Mouse (Mus musculus): ENCODE data around the gene Arhgef40.

DNA sequence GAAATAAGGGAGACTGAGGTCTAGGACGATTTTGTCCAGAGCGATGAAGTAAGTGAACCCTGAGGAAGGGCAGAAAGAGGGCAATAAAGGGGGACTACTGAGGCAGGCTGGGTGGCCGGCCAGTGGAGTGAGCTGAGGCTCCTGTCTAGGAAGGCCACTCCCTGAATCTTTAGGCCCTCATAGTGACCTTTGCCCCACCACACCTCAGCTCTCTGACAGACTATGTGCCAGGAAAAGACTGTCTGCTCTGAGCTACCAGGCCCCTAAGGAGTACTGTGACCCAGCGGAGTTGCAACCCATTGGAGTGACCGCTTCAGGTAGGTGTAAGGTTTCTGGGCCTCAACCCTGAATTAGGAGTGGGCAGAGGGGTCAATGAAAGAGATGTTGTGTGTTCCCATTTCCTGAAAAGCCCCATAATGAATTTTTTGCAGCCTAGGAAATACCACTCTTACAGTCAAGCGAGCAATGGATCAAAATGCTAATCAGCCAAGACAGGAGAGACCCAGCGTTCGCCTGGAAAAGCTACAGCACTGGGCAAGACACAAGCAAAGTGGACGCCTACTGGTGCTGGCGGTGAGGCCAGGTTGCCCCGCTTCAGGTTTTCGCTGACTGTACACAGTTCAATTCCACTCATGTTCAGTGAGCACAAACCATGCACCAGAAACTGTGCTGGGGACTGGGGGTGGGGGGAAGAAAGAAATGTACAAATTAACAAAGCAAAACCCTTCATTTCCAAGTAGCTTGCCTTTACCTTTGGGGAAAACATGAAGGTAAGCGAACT lies 32.3 kb downstream of the Arhgef40 start:
- TF ChIP-seq POLR2A (IDR thresholded peaks at IDR 0.05; ENCODE audit: low read depth, low read length) = no peak
- no peak for TF ChIP-seq CTCF (conservative IDR thresholded peaks at IDR 0.05; ENCODE audit: insufficient read depth, insufficient read length, low read depth, low read length)

All from kidney, adult 2 months (tissue).